Comparison of ENCODE assay signal across 8 mouse cellular contexts in genomic region chr1:183345817-183346195, GRCm38 (mm10). TPM values are rescaled to one million over a fixed set of nuclear protein-coding genes. Genes with fewer than 3 reads are reported as not detected.
DNase-seq lines count a peak whose midpoint lies in the region; ATAC-seq and TF ChIP-seq lines count a peak whose summit lies in the region.

No protein-coding gene starts in this region.

- intact Hi-C loops in left cerebral cortex, postnatal 10 days (cut with DNase I) = no loop called here

- H3K27ac ChIP-seq in lung, postnatal 0 days (ENCODE audit: low read length) = peak overlapping the region; percentile 95
- no peak overlapping the region for H3K27ac ChIP-seq in limb, embryonic 13.5 days
- peak overlapping the region; percentile 27 for H3K27ac ChIP-seq in small intestine, adult 2 months (ENCODE audit: insufficient read depth, low read depth, low read length)

- H3K9ac ChIP-seq in lung, postnatal 0 days (replicated peaks; ENCODE audit: low read depth) = peak overlapping the region; percentile 93
- H3K9ac ChIP-seq in limb, embryonic 13.5 days = peak overlapping the region; percentile 90

- no peak for TF ChIP-seq EP300 in lung, postnatal 0 days (IDR thresholded peaks at IDR 0.05)

- peaks cover 11% of the 10 kb centered on the region; the same call in 1 of the 2 replicates for H3K36me3 ChIP-seq in lung, postnatal 0 days (ENCODE audit: insufficient read depth, low read length)
- H3K36me3 ChIP-seq in erythroblast, embryonic 14.5 days (ENCODE audit: control insufficient read depth) = peaks cover 39% of the 10 kb centered on the region
- H3K36me3 ChIP-seq in limb, embryonic 13.5 days = peaks cover 54% of the 10 kb centered on the region
- H3K36me3 ChIP-seq in small intestine, adult 2 months (ENCODE audit: control insufficient read depth, insufficient read depth, low read length) = peaks cover 28% of the 10 kb centered on the region

- peak overlapping the region; percentile 95 for H3K4me3 ChIP-seq in lung, postnatal 0 days (ENCODE audit: low read depth, low read length)
- peak overlapping the region; percentile 100 for H3K4me3 ChIP-seq in erythroblast, embryonic 14.5 days (replicated peaks)
- peak overlapping the region; percentile 95 for H3K4me3 ChIP-seq in limb, embryonic 13.5 days
- H3K4me3 ChIP-seq in small intestine, adult 2 months (ENCODE audit: low read depth, low read length) = peak overlapping the region; percentile 97

- TF ChIP-seq CTCF in lung, postnatal 0 days (IDR thresholded peaks at IDR 0.05) = no peak
- no peak for TF ChIP-seq CTCF in small intestine, adult 2 months (IDR thresholded peaks at IDR 0.05; ENCODE audit: extremely low read depth, insufficient read length, insufficient replicate concordance, low read depth, low read length)

- WGBS in lung, postnatal 0 days = 3% methylated on average over 10 of the region's 10 CpGs
- WGBS in limb, embryonic 13.5 days = 7% methylated on average over 10 of the region's 10 CpGs
- WGBS in small intestine, adult 2 months = 3% methylated on average over 10 of the region's 10 CpGs

- peak overlapping the region; percentile 68 for H3K4me2 ChIP-seq in lung, postnatal 0 days (replicated peaks; ENCODE audit: low read depth, low read length)
- H3K4me2 ChIP-seq in limb, embryonic 13.5 days (replicated peaks) = peak overlapping the region; percentile 94

- no peaks in the 10 kb centered on the region for H3K27me3 ChIP-seq in lung, postnatal 0 days (replicated peaks; ENCODE audit: insufficient read depth, low read length)
- no peaks in the 10 kb centered on the region for H3K27me3 ChIP-seq in erythroblast, embryonic 14.5 days (ENCODE audit: control insufficient read depth)
- H3K27me3 ChIP-seq in limb, embryonic 13.5 days = no peaks in the 10 kb centered on the region
- H3K27me3 ChIP-seq in small intestine, adult 2 months (ENCODE audit: control insufficient read depth, insufficient read depth, low read length) = no peaks in the 10 kb centered on the region

- H3K4me1 ChIP-seq in lung, postnatal 0 days (ENCODE audit: insufficient read depth, low read depth, low read length) = peaks cover 6% of the 10 kb centered on the region
- H3K4me1 ChIP-seq in erythroblast, embryonic 14.5 days (ENCODE audit: control insufficient read depth) = peaks cover 19% of the 10 kb centered on the region
- H3K4me1 ChIP-seq in limb, embryonic 13.5 days = peaks cover 18% of the 10 kb centered on the region
- peaks cover 4% of the 10 kb centered on the region; the same call in 1 of the 2 replicates for H3K4me1 ChIP-seq in small intestine, adult 2 months (ENCODE audit: control insufficient read depth, insufficient read depth, insufficient read length, low read length)

- H3K9me3 ChIP-seq in lung, postnatal 0 days (ENCODE audit: low read length) = no peaks in the 10 kb centered on the region
- H3K9me3 ChIP-seq in erythroblast, embryonic 14.5 days (ENCODE audit: control insufficient read depth, low read length) = no peaks in the 10 kb centered on the region
- H3K9me3 ChIP-seq in limb, embryonic 13.5 days = no peaks in the 10 kb centered on the region

- no peak for DNase-seq in lung, postnatal 0 days (ENCODE audit: low spot score)
- DNase-seq in lung, adult 18-20 months = no peak
- DNase-seq in left cerebral cortex, adult 8-10 months (ENCODE audit: low spot score in 2 of 2) = no peak
- DNase-seq in left cerebral cortex, postnatal 10 days (ENCODE audit: extremely low spot score in 1 of 2, low spot score in 2 of 2) = no peak
- no peak for DNase-seq in gastrocnemius, postnatal 4 days (ENCODE audit: low spot score in 2 of 2)

- no peak for TF ChIP-seq POLR2A in small intestine, adult 2 months (IDR thresholded peaks at IDR 0.05; ENCODE audit: low read depth, low read length)

- ATAC-seq in lung, postnatal 0 days = no peak; the same call in 1 of the 2 replicates
- ATAC-seq in limb, embryonic 13.5 days (ENCODE audit: low FRiP score, low read depth) = 0 out of 2 replicates have a peak, but pooled peaks have one; percentile 5

RNA-seq across cellular contexts. Expression of gene Mia3, which starts 23.5 kb away (rescaled TPM):
- 49.8 and 58.3 TPM in 2 replicates for polyA plus RNA-seq in lung, postnatal 0 days (2015; fragmentation: Nextera tagmentation; extraction: Ambion mirVana)
- polyA plus RNA-seq in erythroblast, embryonic 14.5 days (2012) = 1.7 and 2.1 TPM in 2 replicates
- 114 and 131 TPM in 2 replicates for polyA plus RNA-seq in limb, embryonic 13.5 days (2015; fragmentation: Nextera tagmentation; extraction: Ambion mirVana)
- polyA plus RNA-seq in small intestine, adult 2 months (2012; rRNA removed) = 25.7 and 49.8 TPM in 2 replicates
- 100 to 1,000 TPM; 208 to 241 (median 233) TPM for total RNA-seq in left cerebral cortex, adult 8-10 months (2022)
- total RNA-seq in left cerebral cortex, postnatal 10 days (2021) = 100 to 1,000 TPM; 279 to 289 TPM
- 100 to 1,000 TPM; 140 to 149 TPM for total RNA-seq in gastrocnemius, postnatal 4 days (2021)

RNA-seq across cellular contexts. Expression of gene Taf1a, which starts 43.0 kb away (rescaled TPM):
- polyA plus RNA-seq in lung, postnatal 0 days (2015; fragmentation: Nextera tagmentation; extraction: Ambion mirVana) = 9.5 and 11.1 TPM in 2 replicates
- polyA plus RNA-seq in erythroblast, embryonic 14.5 days (2012) = 0.09 TPM in 1 of 2 replicates, not detected in the other
- polyA plus RNA-seq in limb, embryonic 13.5 days (2015; fragmentation: Nextera tagmentation; extraction: Ambion mirVana) = 21.9 and 24.4 TPM in 2 replicates
- 1.3 and 1.5 TPM in 2 replicates for polyA plus RNA-seq in small intestine, adult 2 months (2012; rRNA removed)
- total RNA-seq in left cerebral cortex, adult 8-10 months (2022) = 10 to 100 TPM; 15.0 to 21.5 (median 16.7) TPM
- total RNA-seq in left cerebral cortex, postnatal 10 days (2021) = 10 to 100 TPM; 16.0 to 17.5 TPM
- 10 to 100 TPM in 1 of 2 experiments, 1 to 10 TPM in 1; 7.4 to 10.4 TPM for total RNA-seq in gastrocnemius, postnatal 4 days (2021)

RNA-seq across cellular contexts. Expression of gene Brox, which starts 48.7 kb away (rescaled TPM):
- 37.7 and 38.5 TPM in 2 replicates for polyA plus RNA-seq in lung, postnatal 0 days (2015; fragmentation: Nextera tagmentation; extraction: Ambion mirVana)
- 0.35 and 0.40 TPM in 2 replicates for polyA plus RNA-seq in erythroblast, embryonic 14.5 days (2012)
- polyA plus RNA-seq in limb, embryonic 13.5 days (2015; fragmentation: Nextera tagmentation; extraction: Ambion mirVana) = 33.5 and 36.2 TPM in 2 replicates
- 5.8 and 12.5 TPM in 2 replicates for polyA plus RNA-seq in small intestine, adult 2 months (2012; rRNA removed)
- total RNA-seq in left cerebral cortex, adult 8-10 months (2022) = 10 to 100 TPM; 54.5 to 60.1 (median 57.4) TPM
- 10 to 100 TPM; 62.3 to 64.8 TPM for total RNA-seq in left cerebral cortex, postnatal 10 days (2021)
- 10 to 100 TPM; 27.6 to 38.2 TPM for total RNA-seq in gastrocnemius, postnatal 4 days (2021)

RNA-seq across cellular contexts. Expression of gene Aida, which starts 49.4 kb away (rescaled TPM):
- polyA plus RNA-seq in lung, postnatal 0 days (2015; fragmentation: Nextera tagmentation; extraction: Ambion mirVana) = 23.7 and 31.4 TPM in 2 replicates
- polyA plus RNA-seq in erythroblast, embryonic 14.5 days (2012) = 3.1 and 3.7 TPM in 2 replicates
- polyA plus RNA-seq in limb, embryonic 13.5 days (2015; fragmentation: Nextera tagmentation; extraction: Ambion mirVana) = 62.9 and 67.2 TPM in 2 replicates
- 2.7 and 5.4 TPM in 2 replicates for polyA plus RNA-seq in small intestine, adult 2 months (2012; rRNA removed)
- total RNA-seq in left cerebral cortex, adult 8-10 months (2022) = 10 to 100 TPM; 53.4 to 57.2 (median 55.8) TPM
- 10 to 100 TPM; 56.4 to 61.4 TPM for total RNA-seq in left cerebral cortex, postnatal 10 days (2021)
- total RNA-seq in gastrocnemius, postnatal 4 days (2021) = 10 to 100 TPM; 58.3 to 65.7 TPM
